Mouse (Mus musculus): ENCODE measurements around the gene Man1b1. TPM values are rescaled to one million over a fixed set of nuclear protein-coding genes. Genes with fewer than 3 reads are reported as not detected.

The Man1b1 gene
- 15.3 and 17.2 TPM in 2 replicates for polyA plus RNA-seq (2015; fragmentation: Nextera tagmentation; extraction: Ambion mirVana)

DNA sequence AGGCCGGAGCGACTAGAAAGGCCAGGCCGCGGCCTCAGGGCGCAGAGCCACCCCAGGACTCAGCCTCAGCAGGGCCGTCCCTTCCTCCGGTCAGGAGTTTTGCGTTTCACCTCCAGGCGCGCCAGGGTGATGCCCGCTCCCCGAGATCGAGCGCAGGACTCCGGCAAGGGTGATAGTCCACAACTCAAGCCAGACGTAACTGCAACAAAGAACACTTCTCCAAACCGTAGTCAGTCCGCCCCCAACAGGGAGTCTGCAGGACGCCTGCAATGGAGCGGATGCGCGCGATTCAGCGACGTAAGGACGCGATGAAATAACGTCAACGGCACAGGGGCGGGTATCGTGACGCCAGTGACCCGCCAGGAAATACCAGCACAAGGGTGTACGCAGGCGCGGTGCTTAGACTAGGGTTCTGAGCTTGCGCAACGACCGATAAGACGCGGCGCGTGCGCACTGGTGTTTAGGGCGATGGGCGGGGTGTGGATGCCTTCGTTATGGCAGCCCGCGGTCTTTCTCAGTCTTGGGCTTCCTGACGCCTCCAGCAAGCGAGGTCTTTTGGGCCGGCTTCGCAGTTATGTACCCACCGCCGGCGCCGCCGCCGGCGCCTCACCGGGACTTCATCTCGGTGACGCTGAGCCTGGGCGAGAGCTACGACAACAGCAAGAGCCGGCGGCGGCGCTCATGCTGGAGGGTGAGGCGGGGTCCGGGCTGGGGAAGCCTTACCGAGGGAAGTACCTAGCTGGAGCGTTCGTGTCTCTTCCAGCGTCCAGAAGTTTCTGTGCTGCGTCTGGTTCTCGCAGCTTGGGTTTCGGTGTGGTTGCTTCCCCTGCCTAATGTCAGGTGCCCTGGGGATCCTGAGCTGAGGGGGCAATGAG, at the start of gene Man1b1:
TSS of gene Man1b1 (plus strand) at position 53 of the 875 bp plus-strand sequence.
- ATAC-seq (ENCODE audit: low read depth) = peak; percentile 98

DNA sequence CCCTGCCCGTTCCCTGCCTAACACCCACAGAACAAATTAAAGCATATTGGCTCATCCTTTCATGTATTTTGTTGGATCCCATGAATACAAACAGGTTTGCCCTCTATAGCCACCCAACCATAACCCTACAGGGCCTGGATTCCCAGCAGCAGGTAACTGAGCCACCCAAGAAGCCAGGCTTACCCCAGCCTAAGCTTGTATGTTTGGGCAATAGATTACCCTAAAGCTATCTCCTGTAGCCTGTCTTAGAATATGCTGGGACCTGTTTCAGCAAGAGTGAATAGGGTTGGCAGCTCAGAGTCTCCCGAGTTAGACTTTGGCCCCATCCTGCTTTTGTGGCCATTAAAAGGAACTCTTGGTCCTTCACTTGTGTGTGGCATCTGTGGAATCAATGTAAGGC, 46.6 kb upstream of the Man1b1 start:
- Histone ChIP-seq H3K4me2 (ENCODE audit: low read depth, low read length) (no peak overlapping the region), H3K27ac (ENCODE audit: low read length) (no peak overlapping the region), H3K36me3 (ENCODE audit: control insufficient read depth, insufficient read depth) (peaks cover 17% of the 10 kb centered on the region), H3K9me3 (replicated peaks; ENCODE audit: control insufficient read depth, low read length) (no peaks in the 10 kb centered on the region), H3K4me1 (ENCODE audit: control insufficient read depth, low read depth, low read length) (peaks cover 6% of the 10 kb centered on the region; the same call in 1 of the 2 replicates), H3K27me3 (ENCODE audit: control insufficient read depth, insufficient read depth, low read depth, low read length) (peaks cover 25% of the 10 kb centered on the region), H3K9ac (ENCODE audit: low read depth, low read length) (no peak overlapping the region), H3K4me3 (ENCODE audit: low read depth, low read length) (no peak overlapping the region)
- 83% methylated on average over 2 of the region's 2 CpGs for WGBS (ENCODE audit: insufficient replicate concordance)
- no peak for ATAC-seq (ENCODE audit: low read depth)

More for the DNA sequence above, at the start of gene Man1b1:
- Histone ChIP-seq H3K27ac (ENCODE audit: low read length) (peak within 1 kb of the TSS; percentile 73), H3K4me1 (ENCODE audit: control insufficient read depth, low read depth, low read length) (peaks cover 16% of the 10 kb centered on the region), H3K4me2 (ENCODE audit: low read depth, low read length) (peak within 1 kb of the TSS; percentile 92), H3K9ac (ENCODE audit: low read depth, low read length) (peak within 1 kb of the TSS; percentile 89), H3K36me3 (ENCODE audit: control insufficient read depth, insufficient read depth) (peaks cover 11% of the 10 kb centered on the region), H3K9me3 (replicated peaks; ENCODE audit: control insufficient read depth, low read length) (no peaks in the 10 kb centered on the region), H3K27me3 (ENCODE audit: control insufficient read depth, insufficient read depth, low read depth, low read length) (no peaks in the 10 kb centered on the region), H3K4me3 (ENCODE audit: low read depth, low read length) (peak within 1 kb of the TSS; percentile 82)
- WGBS (ENCODE audit: insufficient replicate concordance) = under 1% methylated on average over 78 of the region's 78 CpGs

DNA sequence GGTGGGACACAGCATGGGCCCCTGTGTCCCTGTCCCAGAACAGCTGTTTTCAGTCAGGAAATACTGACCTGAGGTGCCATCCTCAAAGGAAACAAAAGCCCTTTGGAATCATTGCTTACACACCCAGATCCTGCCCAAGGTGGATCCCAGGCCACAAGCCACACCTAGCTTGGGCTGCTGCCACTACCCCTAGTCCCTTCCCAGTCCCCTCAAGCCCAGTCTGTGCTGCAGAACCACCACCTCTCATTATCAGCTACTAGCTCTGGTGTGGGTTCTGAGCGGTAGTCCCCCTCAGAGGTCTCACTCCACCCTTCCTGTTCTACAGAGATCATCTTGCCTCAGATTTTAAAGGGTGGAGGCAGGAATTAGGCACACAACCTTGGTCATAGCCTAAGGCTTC, 45.8 kb upstream of the Man1b1 start:
- H3K4me1 ChIP-seq (ENCODE audit: control insufficient read depth, low read depth, low read length) = peaks cover 6% of the 10 kb centered on the region; the same call in 1 of the 2 replicates
- H3K9me3 ChIP-seq (replicated peaks; ENCODE audit: control insufficient read depth, low read length) = no peaks in the 10 kb centered on the region
- no peak overlapping the region for H3K27ac ChIP-seq (ENCODE audit: low read length)
- peaks cover 33% of the 10 kb centered on the region for H3K27me3 ChIP-seq (ENCODE audit: control insufficient read depth, insufficient read depth, low read depth, low read length)
- no peak overlapping the region for H3K4me2 ChIP-seq (ENCODE audit: low read depth, low read length)
- ATAC-seq (ENCODE audit: low read depth) = peak; percentile 43; the same call in 1 of the 2 replicates
- H3K4me3 ChIP-seq (ENCODE audit: low read depth, low read length) = no peak overlapping the region
- H3K36me3 ChIP-seq (ENCODE audit: control insufficient read depth, insufficient read depth) = peaks cover 13% of the 10 kb centered on the region
- WGBS (ENCODE audit: insufficient replicate concordance) = 21% methylated on average over 1 of the region's 1 CpGs
- H3K9ac ChIP-seq (ENCODE audit: low read depth, low read length) = no peak overlapping the region

DNA sequence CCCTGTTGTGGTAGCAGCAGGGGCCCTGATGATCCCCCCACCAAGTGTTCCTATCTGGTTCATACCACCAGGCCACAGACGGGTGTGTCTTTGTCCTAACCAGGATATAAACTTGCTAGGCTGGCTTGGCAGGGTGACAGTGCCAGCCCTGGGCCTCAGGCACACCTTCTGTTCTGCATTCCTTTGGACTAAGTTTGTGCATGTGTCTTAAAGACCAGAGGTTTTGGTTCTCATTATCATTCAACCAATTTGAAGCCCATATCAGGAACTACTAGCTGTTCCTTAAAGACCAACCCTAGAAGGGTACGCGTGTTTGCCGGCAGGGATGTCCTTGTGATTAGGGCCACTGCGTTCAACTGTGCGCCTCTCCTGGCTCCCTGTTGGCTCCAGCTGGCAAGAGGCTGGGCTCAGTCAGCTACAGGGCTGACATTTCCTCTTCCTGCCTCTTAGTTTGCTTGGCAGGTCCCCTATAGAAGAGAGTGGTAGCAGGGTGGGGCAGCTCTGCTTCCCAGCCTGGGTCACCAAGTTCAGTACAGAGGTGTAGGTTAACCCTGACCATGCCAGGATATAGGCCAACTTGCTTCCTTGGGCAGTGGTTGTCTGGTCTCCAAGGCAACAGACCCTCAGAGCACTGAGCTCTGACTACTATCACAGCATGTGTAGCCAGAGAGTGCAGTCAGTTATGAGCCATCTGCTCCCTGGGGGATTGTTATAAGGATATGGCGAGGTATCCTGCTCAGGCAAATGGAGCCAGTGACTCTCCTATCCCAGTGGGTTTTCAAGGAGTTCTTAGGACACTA, 45.1 kb upstream of the Man1b1 start:
- ATAC-seq (ENCODE audit: low read depth) = peak; percentile 53
- 23% methylated on average over 7 of the region's 7 CpGs for WGBS (ENCODE audit: insufficient replicate concordance)
- no peak overlapping the region for H3K27ac ChIP-seq (ENCODE audit: low read length)
- H3K36me3 ChIP-seq (ENCODE audit: control insufficient read depth, insufficient read depth) = peaks cover 13% of the 10 kb centered on the region
- H3K4me2 ChIP-seq (ENCODE audit: low read depth, low read length) = no peak overlapping the region
- H3K4me3 ChIP-seq (ENCODE audit: low read depth, low read length) = no peak overlapping the region
- H3K27me3 ChIP-seq (ENCODE audit: control insufficient read depth, insufficient read depth, low read depth, low read length) = peaks cover 40% of the 10 kb centered on the region
- H3K9ac ChIP-seq (ENCODE audit: low read depth, low read length) = no peak overlapping the region
- peaks cover 7% of the 10 kb centered on the region for H3K4me1 ChIP-seq (ENCODE audit: control insufficient read depth, low read depth, low read length)
- H3K9me3 ChIP-seq (replicated peaks; ENCODE audit: control insufficient read depth, low read length) = no peaks in the 10 kb centered on the region

DNA sequence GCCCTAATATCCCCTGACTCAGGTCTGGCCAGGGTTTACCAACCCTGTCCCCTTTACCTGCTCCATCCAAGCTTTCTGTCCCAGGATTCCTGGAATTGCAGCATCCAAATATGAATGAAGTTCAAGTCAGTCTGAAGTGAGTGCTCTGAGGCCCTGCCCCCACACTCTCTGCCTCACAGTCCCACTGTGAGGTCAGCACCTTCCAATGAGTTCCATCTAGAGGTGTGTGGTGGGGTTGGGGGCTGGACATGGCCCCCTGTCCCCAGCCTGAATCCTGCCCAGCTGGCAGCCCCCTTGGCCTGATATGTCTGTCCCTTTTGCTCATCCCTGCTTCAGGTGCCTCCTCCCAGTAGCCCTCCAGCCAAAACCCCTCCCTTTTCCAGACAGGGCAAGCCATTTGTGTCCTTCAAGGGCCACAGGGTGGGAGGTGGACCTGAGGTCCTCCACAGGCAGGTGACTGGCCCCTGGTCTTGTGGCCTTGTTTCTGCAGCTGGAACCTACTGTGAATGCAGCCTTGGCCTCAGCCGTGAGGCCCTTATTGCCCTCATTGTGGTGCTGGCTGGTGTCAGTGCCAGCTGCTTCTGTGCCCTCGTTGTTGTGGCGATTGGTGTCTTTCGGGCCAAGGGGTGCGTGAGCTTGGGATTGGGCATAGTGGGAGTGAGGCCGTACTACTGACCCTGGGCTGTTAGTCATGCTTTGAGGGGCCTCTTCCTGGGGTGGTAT, 44.0 kb upstream of the Man1b1 start, which contains the start of gene Tmem210:
TSS of gene Tmem210 (plus strand) at position 219 of the 723 bp plus-strand sequence.
- H3K9me3 ChIP-seq (replicated peaks; ENCODE audit: control insufficient read depth, low read length) = no peaks in the 10 kb centered on the region
- WGBS (ENCODE audit: insufficient replicate concordance) = 76% methylated on average over 6 of the region's 6 CpGs
- H3K27me3 ChIP-seq (ENCODE audit: control insufficient read depth, insufficient read depth, low read depth, low read length) = peaks cover 50% of the 10 kb centered on the region
- no peak for ATAC-seq (ENCODE audit: low read depth)
- H3K4me3 ChIP-seq (ENCODE audit: low read depth, low read length) = no peak within 1 kb of the TSS
- H3K4me2 ChIP-seq (ENCODE audit: low read depth, low read length) = no peak within 1 kb of the TSS
- H3K4me1 ChIP-seq (ENCODE audit: control insufficient read depth, low read depth, low read length) = peaks cover 8% of the 10 kb centered on the region
- H3K36me3 ChIP-seq (ENCODE audit: control insufficient read depth, insufficient read depth) = peaks cover 11% of the 10 kb centered on the region
- H3K9ac ChIP-seq (ENCODE audit: low read depth, low read length) = no peak within 1 kb of the TSS
- no peak within 1 kb of the TSS for H3K27ac ChIP-seq (ENCODE audit: low read length)

DNA sequence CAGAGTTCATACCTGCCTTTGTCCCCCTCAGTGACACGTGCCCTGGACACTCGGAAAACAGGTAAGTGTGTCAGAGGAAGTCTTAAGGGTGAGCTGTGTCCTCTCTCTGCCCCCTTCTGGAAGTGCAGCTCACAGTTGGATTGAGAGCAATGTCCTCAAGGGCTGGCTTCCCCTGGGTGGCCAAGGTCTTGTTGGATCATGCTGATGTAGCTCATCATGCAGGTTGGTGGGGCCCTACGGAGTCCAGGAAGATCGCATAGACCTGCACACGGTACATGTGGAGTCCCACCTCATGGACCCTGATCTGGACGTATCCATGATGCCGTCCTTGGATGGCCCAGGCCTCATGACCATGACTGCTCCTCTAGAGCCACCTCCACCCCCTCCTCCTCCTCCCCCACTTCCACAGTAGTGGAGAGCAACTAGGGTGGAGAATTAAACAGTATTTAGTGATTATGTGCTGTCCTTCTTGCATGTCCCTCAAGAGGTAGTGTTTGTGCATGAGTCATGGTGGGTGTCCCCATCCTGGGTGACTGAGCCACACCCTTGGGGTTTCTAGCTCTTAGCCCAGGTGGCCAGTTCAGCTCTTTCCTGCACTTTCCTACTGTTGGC, 43.3 kb upstream of the Man1b1 start:
- 69% methylated on average over 7 of the region's 7 CpGs for WGBS (ENCODE audit: insufficient replicate concordance)
- H3K4me2 ChIP-seq (ENCODE audit: low read depth, low read length) = no peak overlapping the region
- H3K36me3 ChIP-seq (ENCODE audit: control insufficient read depth, insufficient read depth) = peaks cover 10% of the 10 kb centered on the region
- no peak for ATAC-seq (ENCODE audit: low read depth)
- H3K27ac ChIP-seq (ENCODE audit: low read length) = no peak overlapping the region
- H3K4me3 ChIP-seq (ENCODE audit: low read depth, low read length) = no peak overlapping the region
- H3K4me1 ChIP-seq (ENCODE audit: control insufficient read depth, low read depth, low read length) = peaks cover 8% of the 10 kb centered on the region
- no peak overlapping the region for H3K9ac ChIP-seq (ENCODE audit: low read depth, low read length)
- H3K27me3 ChIP-seq (ENCODE audit: control insufficient read depth, insufficient read depth, low read depth, low read length) = peaks cover 57% of the 10 kb centered on the region
- no peaks in the 10 kb centered on the region for H3K9me3 ChIP-seq (replicated peaks; ENCODE audit: control insufficient read depth, low read length)

DNA sequence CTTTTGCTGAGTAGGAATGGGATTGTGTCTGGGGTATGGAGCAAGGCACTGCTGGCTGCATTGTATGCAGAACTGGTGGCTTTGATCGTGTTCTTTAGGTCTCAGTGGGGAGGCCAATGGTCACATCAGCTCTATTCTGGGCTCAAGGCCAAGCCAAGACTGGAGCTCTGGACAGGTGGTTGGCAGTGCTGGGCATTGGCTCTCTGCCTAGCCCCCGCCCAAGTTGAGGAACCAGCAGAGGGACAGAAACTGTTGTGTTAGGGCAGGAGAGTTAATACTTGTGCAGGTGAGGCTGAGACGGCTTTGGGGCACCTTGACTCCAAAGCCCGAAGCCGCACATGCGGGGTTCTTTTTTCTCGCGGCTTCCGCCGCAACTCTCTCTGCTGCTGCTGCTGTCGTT, 42.5 kb upstream of the Man1b1 start, which contains the start of gene Lrrc26:
TSS of gene Lrrc26 (plus strand) at position 265 of the 400 bp plus-strand sequence.
- H3K9ac ChIP-seq (ENCODE audit: low read depth, low read length) = no peak within 1 kb of the TSS
- H3K9me3 ChIP-seq (replicated peaks; ENCODE audit: control insufficient read depth, low read length) = no peaks in the 10 kb centered on the region
- no peak within 1 kb of the TSS for H3K27ac ChIP-seq (ENCODE audit: low read length)
- H3K36me3 ChIP-seq (ENCODE audit: control insufficient read depth, insufficient read depth) = peaks cover 6% of the 10 kb centered on the region
- no peak within 1 kb of the TSS for H3K4me3 ChIP-seq (ENCODE audit: low read depth, low read length)
- H3K27me3 ChIP-seq (ENCODE audit: control insufficient read depth, insufficient read depth, low read depth, low read length) = peaks cover 57% of the 10 kb centered on the region
- H3K4me1 ChIP-seq (ENCODE audit: control insufficient read depth, low read depth, low read length) = peaks cover 8% of the 10 kb centered on the region
- ATAC-seq (ENCODE audit: low read depth) = no peak
- 10% methylated on average over 11 of the region's 11 CpGs for WGBS (ENCODE audit: insufficient replicate concordance)
- H3K4me2 ChIP-seq (ENCODE audit: low read depth, low read length) = no peak within 1 kb of the TSS

DNA sequence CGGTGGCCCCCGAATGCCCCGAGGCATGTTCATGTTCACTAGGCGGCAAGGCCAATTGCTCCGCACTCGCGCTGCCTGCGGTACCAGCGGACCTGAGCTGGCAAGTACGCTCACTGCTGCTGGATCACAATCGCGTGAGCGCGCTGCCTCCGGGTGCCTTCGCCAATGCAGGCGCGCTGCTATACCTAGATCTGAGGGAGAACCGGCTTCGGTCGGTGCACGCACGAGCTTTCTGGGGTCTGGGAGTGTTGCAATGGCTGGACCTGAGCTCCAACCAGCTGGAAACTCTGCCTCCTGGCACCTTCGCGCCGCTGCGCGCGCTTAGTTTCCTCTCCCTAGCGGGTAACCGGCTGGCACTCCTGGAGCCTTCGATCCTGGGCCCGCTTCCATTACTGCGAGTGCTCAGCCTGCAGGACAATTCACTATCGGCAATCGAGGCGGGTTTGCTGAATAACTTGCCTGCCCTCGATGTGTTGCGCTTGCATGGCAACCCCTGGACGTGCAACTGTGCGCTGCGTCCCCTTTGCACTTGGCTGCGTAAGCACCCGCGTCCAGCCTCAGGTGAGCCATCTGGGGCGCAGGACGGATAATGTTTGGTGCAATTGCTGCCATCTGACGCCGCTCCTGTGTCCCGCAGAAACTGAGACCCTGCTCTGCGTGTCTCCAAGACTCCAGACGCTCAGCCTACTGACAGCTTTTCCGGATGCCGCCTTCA, 41.9 kb upstream of the Man1b1 start:
- Histone ChIP-seq H3K9me3 (replicated peaks; ENCODE audit: control insufficient read depth, low read length) (no peaks in the 10 kb centered on the region), H3K27me3 (ENCODE audit: control insufficient read depth, insufficient read depth, low read depth, low read length) (peaks cover 57% of the 10 kb centered on the region), H3K4me2 (ENCODE audit: low read depth, low read length) (no peak overlapping the region), H3K9ac (ENCODE audit: low read depth, low read length) (no peak overlapping the region), H3K4me1 (ENCODE audit: control insufficient read depth, low read depth, low read length) (peaks cover 8% of the 10 kb centered on the region), H3K4me3 (ENCODE audit: low read depth, low read length) (no peak overlapping the region), H3K27ac (ENCODE audit: low read length) (no peak overlapping the region), H3K36me3 (ENCODE audit: control insufficient read depth, insufficient read depth) (peaks cover under 1% of the 10 kb centered on the region; the same call in 1 of the 2 replicates)
- ATAC-seq (ENCODE audit: low read depth) = no peak
- WGBS (ENCODE audit: insufficient replicate concordance) = 4% methylated on average over 54 of the region's 54 CpGs

Data from liver, embryonic 16.5 days (tissue).